Mouse (Mus musculus) intestine, embryonic 15.5 days (tissue): ENCODE data around the gene Capn1. TPM values are rescaled to one million over a fixed set of nuclear protein-coding genes. Genes with fewer than 3 reads are reported as not detected.

Experiments used
- ATAC-seq: fragments of 200-750 bp; cut with Nextera tagmentation; 2 replicates; pipeline ENCODE4 v1.8.0; 2017; ENCODE audit warnings: moderate TSS enrichment, moderate library complexity
- H3K27ac ChIP-seq: fragments of 300-500 bp; sonication (generic); 2 replicates; pipeline ENCODE4 v1.5.1; 2015; ENCODE audit warnings: mild to moderate bottlenecking, inconsistent platforms
- H3K27me3 ChIP-seq: fragments of 300-500 bp; sonication (generic); replicated peaks from 2 replicates; pipeline ENCODE4 v1.6.1; 2015; ENCODE audit warnings: inconsistent platforms
- H3K36me3 ChIP-seq: fragments of 300-500 bp; sonication (generic); 2 replicates; pipeline ENCODE4 v1.6.1; 2015; ENCODE audit warnings: inconsistent platforms
- H3K4me1 ChIP-seq: fragments of 300-500 bp; sonication (generic); replicated peaks from 2 replicates; pipeline ENCODE4 v1.6.1; 2015; ENCODE audit warnings: inconsistent platforms
- H3K4me2 ChIP-seq: fragments of 300-500 bp; sonication (generic); replicated peaks from 2 replicates; pipeline ENCODE4 v1.6.1; 2015; ENCODE audit warnings: mild to moderate bottlenecking, inconsistent platforms
- H3K4me3 ChIP-seq: fragments of 300-500 bp; sonication (generic); replicated peaks from 2 replicates; pipeline ENCODE4 v1.5.1; 2015; ENCODE audit warnings: inconsistent platforms
- H3K9ac ChIP-seq: fragments of 300-500 bp; sonication (generic); 2 replicates; pipeline ENCODE4 v1.6.1; 2015; ENCODE audit warnings: inconsistent platforms
- H3K9me3 ChIP-seq: fragments of 300-500 bp; sonication (generic); 2 replicates; pipeline ENCODE4 v1.6.1; 2016; ENCODE audit warnings: inconsistent platforms
- WGBS: fragments of 180-500 bp; shearing (Covaris S2); methylation state at CpG from one replicate; pipeline ENCODE4 v1.1.7; 2015; 5-methylcytosine and 5-hydroxymethylcytosine counted together
- polyA plus RNA-seq: library from polyadenylated mRNA; unstranded; fragments of >200 nt; fragmentation: Nextera tagmentation; extraction: Ambion mirVana; gene quantifications from 2 replicates; pipeline ENCODE4 v1.2.1, GENCODE M21; 2015

The Capn1 gene
- polyA plus RNA-seq, 1 experiment from 2014 or later = 10.4 TPM

DNA sequence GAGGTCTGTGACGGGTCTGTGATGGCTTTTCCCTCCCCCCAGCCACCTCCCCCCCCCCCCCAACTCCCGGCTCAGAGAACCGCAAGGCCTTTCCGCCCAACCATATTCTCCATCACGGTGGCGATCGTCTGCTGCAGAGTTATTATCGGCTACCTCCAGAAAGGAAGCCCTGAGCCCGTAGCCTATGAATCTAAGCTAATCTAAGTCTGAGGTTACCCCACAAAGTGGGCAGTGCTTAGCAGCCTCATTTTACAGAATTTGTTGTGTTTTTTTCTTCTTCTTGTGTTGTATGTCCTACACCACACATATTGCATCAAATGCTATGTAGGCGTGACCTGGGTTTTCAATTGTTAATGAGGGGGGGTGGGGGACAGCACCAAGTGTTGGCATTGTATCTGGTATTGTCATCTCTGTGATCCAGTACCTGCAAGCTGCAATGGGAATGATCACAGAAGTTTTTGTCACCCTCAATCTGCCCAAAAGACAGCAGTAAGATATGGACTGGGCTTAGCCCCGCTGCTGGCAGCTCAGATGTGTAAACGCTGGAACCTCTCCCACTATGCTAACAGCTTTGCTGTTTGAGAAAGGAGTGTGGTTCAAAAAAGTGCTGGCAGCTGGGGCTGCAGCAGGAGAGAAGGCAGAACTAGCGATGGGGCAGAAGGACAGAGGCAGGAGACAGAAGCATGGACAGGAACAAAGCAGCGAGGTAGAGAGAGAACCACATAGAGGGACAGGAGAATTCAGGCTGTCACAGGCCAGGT lies 15.0 kb upstream of the Capn1 start:
- Histone ChIP-seq H3K27me3 (no peaks in the 10 kb centered on the region), H3K36me3 (no peaks in the 10 kb centered on the region), H3K4me1 (no peaks in the 10 kb centered on the region), H3K27ac (no peak overlapping the region), H3K9me3 (no peaks in the 10 kb centered on the region), H3K9ac (no peak overlapping the region), H3K4me3 (no peak overlapping the region), H3K4me2 (no peak overlapping the region)
- ATAC-seq = no peak
- 68% methylated on average over 14 of the region's 14 CpGs for WGBS

GRCm38 (mm10) chr19:6029426-6029825 lies 13.7 kb upstream of the Capn1 start:
- H3K9me3 ChIP-seq = no peaks in the 10 kb centered on the region
- H3K4me2 ChIP-seq = no peak overlapping the region
- WGBS = 79% methylated on average over 9 of the region's 9 CpGs
- H3K36me3 ChIP-seq = no peaks in the 10 kb centered on the region
- no peak overlapping the region for H3K9ac ChIP-seq
- H3K27ac ChIP-seq = no peak overlapping the region
- no peaks in the 10 kb centered on the region for H3K4me1 ChIP-seq
- no peak overlapping the region for H3K4me3 ChIP-seq
- no peaks in the 10 kb centered on the region for H3K27me3 ChIP-seq
- ATAC-seq = no peak

- Histone ChIP-seq H3K4me3 (no peak overlapping the region), H3K36me3 (no peaks in the 10 kb centered on the region), H3K27ac (no peak overlapping the region), H3K9me3 (no peaks in the 10 kb centered on the region), H3K9ac (no peak overlapping the region), H3K4me1 (no peaks in the 10 kb centered on the region), H3K4me2 (no peak overlapping the region), H3K27me3 (no peaks in the 10 kb centered on the region)
- no peak for ATAC-seq
- WGBS = 75% methylated on average over 6 of the region's 6 CpGs
Observed at GRCm38 (mm10) chr19:6028991-6029390, 13.3 kb upstream of the Capn1 start.

DNA sequence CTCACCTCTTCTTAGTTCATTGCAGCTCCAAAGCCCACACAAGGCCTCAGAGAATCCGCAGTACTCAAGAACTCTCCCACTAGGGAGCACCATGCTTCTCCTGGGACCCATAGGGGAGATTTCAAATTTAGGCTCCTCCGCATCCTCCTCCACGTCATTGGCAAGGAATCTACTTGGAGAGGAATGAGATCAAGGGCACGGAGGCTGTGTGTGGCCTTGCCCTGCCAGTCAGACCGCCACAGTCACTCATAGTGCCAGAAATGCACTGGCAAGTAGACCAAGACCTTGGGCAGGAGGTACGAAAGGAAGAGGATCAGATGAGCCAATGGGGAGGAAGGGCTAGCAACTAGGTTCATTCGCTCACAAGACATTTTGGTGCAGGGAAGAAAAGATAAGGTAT lies 8.2 kb upstream of the Capn1 start:
- H3K9ac ChIP-seq = no peak overlapping the region
- H3K27ac ChIP-seq = no peak overlapping the region
- no peak overlapping the region for H3K4me2 ChIP-seq
- no peak for ATAC-seq
- H3K36me3 ChIP-seq = no peaks in the 10 kb centered on the region
- 0 out of 2 replicates have a peak, but pooled peaks cover 3% of the 10 kb centered on the region for H3K4me1 ChIP-seq
- H3K9me3 ChIP-seq = no peaks in the 10 kb centered on the region
- H3K27me3 ChIP-seq = no peaks in the 10 kb centered on the region; the same call in 1 of the 2 replicates
- no peak overlapping the region for H3K4me3 ChIP-seq
- WGBS = 82% methylated on average over 7 of the region's 7 CpGs

DNA sequence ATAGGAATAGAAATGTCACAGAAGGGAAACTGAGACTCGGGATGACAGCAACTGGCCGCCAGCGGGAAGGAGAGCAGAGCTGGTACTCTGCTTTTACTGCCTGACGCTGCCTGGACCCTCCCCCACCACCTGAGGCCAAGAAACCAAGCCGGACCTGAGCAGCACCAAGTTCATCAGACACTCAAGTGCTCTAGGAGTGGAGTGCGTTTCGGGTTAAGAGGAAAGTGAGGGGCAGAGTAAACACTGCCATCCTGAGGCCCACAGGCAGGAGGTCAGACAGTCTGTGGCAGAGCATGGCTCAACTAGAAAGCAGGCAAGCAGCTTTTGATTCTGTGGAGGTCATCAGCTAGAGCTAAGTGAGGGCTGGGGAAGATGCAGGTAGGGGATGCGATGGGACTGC lies 7.4 kb upstream of the Capn1 start:
- ATAC-seq = no peak
- H3K36me3 ChIP-seq = no peaks in the 10 kb centered on the region
- H3K27me3 ChIP-seq = no peaks in the 10 kb centered on the region; the same call in 1 of the 2 replicates
- H3K9me3 ChIP-seq = no peaks in the 10 kb centered on the region
- 51% methylated on average over 8 of the region's 8 CpGs for WGBS
- no peak overlapping the region for H3K4me3 ChIP-seq
- H3K4me1 ChIP-seq = 0 out of 2 replicates have a peak, but pooled peaks cover 7% of the 10 kb centered on the region
- H3K4me2 ChIP-seq = no peak overlapping the region
- H3K9ac ChIP-seq = no peak overlapping the region
- H3K27ac ChIP-seq = no peak overlapping the region

GRCm38 (mm10) chr19:6020276-6020675 lies 4.6 kb upstream of the Capn1 start:
- WGBS = 53% methylated on average over 3 of the region's 3 CpGs
- no peaks in the 10 kb centered on the region for H3K9me3 ChIP-seq
- H3K36me3 ChIP-seq = no peaks in the 10 kb centered on the region
- no peak overlapping the region for H3K4me2 ChIP-seq
- H3K4me1 ChIP-seq = peaks cover 14% of the 10 kb centered on the region
- H3K27ac ChIP-seq = no peak overlapping the region
- ATAC-seq = no peak
- no peak overlapping the region for H3K9ac ChIP-seq
- H3K27me3 ChIP-seq = no peaks in the 10 kb centered on the region; the same call in 1 of the 2 replicates
- no peak overlapping the region for H3K4me3 ChIP-seq

- no peak for ATAC-seq
- WGBS = 33% methylated on average over 15 of the region's 15 CpGs
Observed at GRCm38 (mm10) chr19:6018142-6019089, 2.7 kb upstream of the Capn1 start.

GRCm38 (mm10) chr19:6016532-6016931 lies 835 bp upstream of the Capn1 start:
- Histone ChIP-seq H3K27ac (no peak overlapping the region), H3K4me3 (no peak overlapping the region), H3K4me2 (0 out of 2 replicates have a peak overlapping the region, but pooled peaks have one; percentile 96), H3K36me3 (no peaks in the 10 kb centered on the region), H3K27me3 (no peaks in the 10 kb centered on the region), H3K4me1 (peaks cover 14% of the 10 kb centered on the region), H3K9me3 (no peaks in the 10 kb centered on the region), H3K9ac (no peak overlapping the region)
- no peak for ATAC-seq
- 50% methylated on average over 7 of the region's 7 CpGs for WGBS

More at GRCm38 (mm10) chr19:6018142-6019089, 2.7 kb upstream of the Capn1 start:
- H3K9me3 ChIP-seq = no peaks in the 10 kb centered on the region
- no peak overlapping the region for H3K4me3 ChIP-seq
- H3K4me2 ChIP-seq = no peak overlapping the region
- no peaks in the 10 kb centered on the region for H3K36me3 ChIP-seq
- no peaks in the 10 kb centered on the region; the same call in 1 of the 2 replicates for H3K27me3 ChIP-seq
- no peak overlapping the region for H3K9ac ChIP-seq
- H3K27ac ChIP-seq = no peak overlapping the region
- peaks cover 14% of the 10 kb centered on the region for H3K4me1 ChIP-seq

DNA sequence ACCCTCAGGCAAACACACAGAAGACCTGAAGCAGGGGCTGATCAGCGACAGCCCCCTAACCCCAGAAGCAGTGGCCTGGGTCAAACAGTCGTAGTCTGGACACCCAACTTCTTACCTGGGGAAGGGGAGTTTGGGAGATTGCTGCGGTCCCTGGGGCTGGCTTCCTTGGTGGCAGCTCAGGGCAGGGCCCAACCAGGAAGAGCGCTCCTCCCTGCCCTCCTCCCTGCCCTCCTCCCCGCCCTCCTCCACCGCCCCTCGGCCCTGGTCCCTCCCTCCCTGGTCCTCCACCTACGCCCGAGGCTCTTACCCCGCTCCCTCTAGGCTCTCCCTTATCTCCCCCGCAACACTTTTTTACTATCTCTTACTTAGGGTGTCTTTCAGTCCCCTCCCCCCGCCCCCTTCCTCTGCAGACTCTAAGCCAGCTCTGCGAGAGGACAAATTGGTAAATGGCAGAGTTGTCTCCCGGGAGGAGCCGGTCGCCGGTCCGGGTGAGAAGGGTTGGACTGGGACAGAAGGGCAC lies 646 bp downstream of the Capn1 start:
- whole genome bisulfite sequencing = 5% methylated on average over 16 of the region's 18 CpGs
- H3K4me3 ChIP-seq = peak overlapping the region; percentile 59
- peak; percentile 91 for ATAC-seq

DNA sequence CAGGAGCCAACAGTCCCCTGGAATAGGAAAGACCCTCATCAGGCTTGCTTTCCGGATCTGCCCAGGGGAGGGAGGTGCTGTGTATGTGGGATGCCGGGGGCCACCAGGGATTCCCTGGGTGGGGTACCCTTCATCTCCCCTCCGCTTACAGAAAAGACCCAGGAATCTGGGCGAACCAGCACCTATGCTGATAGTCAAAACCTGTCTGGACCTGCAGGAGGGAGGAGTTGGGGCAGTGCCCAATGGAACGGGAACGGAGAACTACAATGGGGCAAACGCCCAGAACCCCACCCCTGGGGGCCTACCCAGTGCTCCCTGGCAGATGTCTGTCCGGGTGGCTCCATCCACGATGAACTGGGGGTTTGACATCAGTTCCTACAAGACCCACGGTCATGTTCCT lies 2.0 kb downstream of the Capn1 start:
- WGBS = 90% methylated on average over 10 of the region's 10 CpGs
- Histone ChIP-seq H3K4me2 (no peak overlapping the region), H3K27me3 (no peaks in the 10 kb centered on the region), H3K9me3 (no peaks in the 10 kb centered on the region), H3K4me1 (peaks cover 9% of the 10 kb centered on the region), H3K27ac (no peak overlapping the region), H3K9ac (no peak overlapping the region), H3K36me3 (no peaks in the 10 kb centered on the region), H3K4me3 (no peak overlapping the region)
- no peak for ATAC-seq

More for the DNA sequence above, 646 bp downstream of the Capn1 start:
- no peaks in the 10 kb centered on the region for H3K9me3 ChIP-seq
- peak overlapping the region; percentile 66 for H3K9ac ChIP-seq
- peaks cover 11% of the 10 kb centered on the region for H3K4me1 ChIP-seq
- H3K4me2 ChIP-seq = peak overlapping the region; percentile 96
- no peaks in the 10 kb centered on the region for H3K36me3 ChIP-seq
- H3K27ac ChIP-seq = peak overlapping the region; percentile 67
- no peaks in the 10 kb centered on the region for H3K27me3 ChIP-seq

GRCm38 (mm10) chr19:6009137-6009536 lies 6.6 kb downstream of the Capn1 start:
- Histone ChIP-seq H3K4me1 (no peaks in the 10 kb centered on the region; the same call in 1 of the 2 replicates), H3K4me3 (no peak overlapping the region), H3K36me3 (no peaks in the 10 kb centered on the region), H3K9me3 (no peaks in the 10 kb centered on the region), H3K27ac (no peak overlapping the region), H3K4me2 (no peak overlapping the region), H3K27me3 (no peaks in the 10 kb centered on the region), H3K9ac (no peak overlapping the region)
- 86% methylated on average over 8 of the region's 8 CpGs for WGBS
- no peak for ATAC-seq

GRCm38 (mm10) chr19:6007013-6007412 lies 8.7 kb downstream of the Capn1 start:
- WGBS = 51% methylated on average over 13 of the region's 13 CpGs
- peak; percentile 90 for ATAC-seq

More at GRCm38 (mm10) chr19:6007013-6007412, 8.7 kb downstream of the Capn1 start:
- H3K4me2 ChIP-seq = no peak overlapping the region; the same call in 1 of the 2 replicates
- H3K9ac ChIP-seq = no peak overlapping the region
- H3K27ac ChIP-seq = no peak overlapping the region
- no peak overlapping the region for H3K4me3 ChIP-seq
- no peaks in the 10 kb centered on the region for H3K9me3 ChIP-seq
- no peaks in the 10 kb centered on the region for H3K36me3 ChIP-seq
- H3K4me1 ChIP-seq = no peaks in the 10 kb centered on the region; the same call in 1 of the 2 replicates
- H3K27me3 ChIP-seq = no peaks in the 10 kb centered on the region
